Mouse (Mus musculus) midbrain, embryonic 13.5 days (tissue): ENCODE measurements around the gene Gna14. TPM values are rescaled to one million over a fixed set of nuclear protein-coding genes. Genes with fewer than 3 reads are reported as not detected.

Source experiments
- ATAC-seq: fragments of 200-750 bp; cut with Nextera tagmentation; 2 replicates; pipeline ENCODE4 v1.8.0; 2017; ENCODE audit warnings: mild to moderate bottlenecking, moderate TSS enrichment, moderate library complexity
- H3K27ac ChIP-seq: fragments of 300-500 bp; sonication (generic); 2 replicates; pipeline ENCODE4 v1.5.1; 2015; ENCODE audit warnings: inconsistent platforms, mild to moderate bottlenecking, moderate library complexity
- H3K27me3 ChIP-seq: fragments of 300-500 bp; sonication (generic); 2 replicates; pipeline ENCODE4 v1.6.1; 2015; ENCODE audit warnings: mild to moderate bottlenecking, inconsistent platforms
- H3K36me3 ChIP-seq: fragments of 300-500 bp; sonication (generic); 2 replicates; pipeline ENCODE4 v1.6.1; 2015; ENCODE audit warnings: mild to moderate bottlenecking, inconsistent platforms
- H3K4me1 ChIP-seq: fragments of 300-500 bp; sonication (generic); replicated peaks from 2 replicates; pipeline ENCODE4 v1.6.1; 2015; ENCODE audit warnings: inconsistent platforms
- H3K4me2 ChIP-seq: fragments of 300-500 bp; sonication (generic); replicated peaks from 2 replicates; pipeline ENCODE4 v1.6.1; 2015; ENCODE audit warnings: moderate library complexity, mild to moderate bottlenecking, inconsistent platforms
- H3K4me3 ChIP-seq: fragments of 300-500 bp; sonication (generic); replicated peaks from 2 replicates; pipeline ENCODE4 v1.5.1; 2015; ENCODE audit warnings: mild to moderate bottlenecking, inconsistent platforms
- H3K9ac ChIP-seq: fragments of 300-500 bp; sonication (generic); replicated peaks from 2 replicates; pipeline ENCODE4 v1.6.1; 2015; ENCODE audit warnings: mild to moderate bottlenecking, inconsistent platforms
- H3K9me3 ChIP-seq: fragments of 300-500 bp; sonication (generic); 2 replicates; pipeline ENCODE4 v1.6.1; 2016; ENCODE audit warnings: mild to moderate bottlenecking, inconsistent platforms
- WGBS: fragments of 180-500 bp; shearing (Covaris S2); methylation state at CpG from one replicate; pipeline ENCODE4 v1.1.7; 2015; 5-methylcytosine and 5-hydroxymethylcytosine counted together
- polyA plus RNA-seq: library from polyadenylated mRNA; unstranded; fragments of >200 nt; fragmentation: Nextera tagmentation; extraction: Ambion mirVana; gene quantifications from 2 replicates; pipeline ENCODE4 v1.2.1, GENCODE M21; 2015

The Gna14 gene
- polyA plus RNA-seq, 1 experiment from 2014 or later = 0.51 TPM

DNA sequence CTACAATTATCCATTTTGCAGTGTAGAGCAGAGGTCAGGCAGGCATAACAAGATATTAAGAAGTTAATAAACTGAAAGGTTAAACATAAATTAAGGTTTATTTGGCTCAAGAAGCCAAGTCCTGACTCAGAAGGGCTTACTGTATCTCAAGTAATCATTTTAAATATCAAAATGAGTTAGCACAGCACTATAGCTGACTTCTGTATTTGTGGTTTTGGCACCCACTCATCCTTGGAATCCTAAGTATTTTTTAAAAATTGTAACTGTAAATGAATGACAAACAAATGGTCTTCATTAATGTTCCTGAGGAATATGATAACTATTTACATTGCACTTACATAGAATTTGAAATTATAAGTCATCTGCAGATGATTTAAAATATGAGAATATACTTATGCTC, 189.4 kb downstream of the Gna14 start:
- no peak overlapping the region for H3K9ac ChIP-seq
- H3K27ac ChIP-seq = no peak overlapping the region
- H3K4me2 ChIP-seq = no peak overlapping the region
- no peaks in the 10 kb centered on the region for H3K36me3 ChIP-seq
- no peak overlapping the region for H3K4me3 ChIP-seq
- no peaks in the 10 kb centered on the region for H3K9me3 ChIP-seq
- no peak for ATAC-seq
- no peaks in the 10 kb centered on the region for H3K27me3 ChIP-seq
- H3K4me1 ChIP-seq = peaks cover 3% of the 10 kb centered on the region; the same call in 1 of the 2 replicates

- peak; percentile 40; the same call in 1 of the 2 replicates for ATAC-seq
- WGBS = 34% methylated on average over 14 of the region's 14 CpGs
- H3K36me3 ChIP-seq = no peaks in the 10 kb centered on the region
These were observed 190.2 kb downstream of the Gna14 start for GRCm38 (mm10) chr19:16625610-16626395.

More at GRCm38 (mm10) chr19:16625610-16626395, 190.2 kb downstream of the Gna14 start:
- H3K9ac ChIP-seq = no peak overlapping the region
- H3K4me1 ChIP-seq = peaks cover 3% of the 10 kb centered on the region; the same call in 1 of the 2 replicates
- H3K27me3 ChIP-seq = no peaks in the 10 kb centered on the region
- H3K4me2 ChIP-seq = no peak overlapping the region
- H3K4me3 ChIP-seq = no peak overlapping the region
- H3K27ac ChIP-seq = no peak overlapping the region
- no peaks in the 10 kb centered on the region for H3K9me3 ChIP-seq
